Mouse (Mus musculus) cortical plate, adult 2 months (tissue): ENCODE measurements around the gene Map2k3. TPM values are rescaled to one million over a fixed set of nuclear protein-coding genes. Genes with fewer than 3 reads are reported as not detected.

Experiments
- H3K27ac ChIP-seq: fragments of 200-500 bp; 2 replicates; pipeline ENCODE4 v1.5.1; 2012; ENCODE audit warnings: low read length, control low read depth, inconsistent platforms; ENCODE audit not compliant: insufficient read depth
- H3K4me1 ChIP-seq: fragments of 200-500 bp; 2 replicates; pipeline ENCODE4 v1.6.1; 2011; ENCODE audit warnings: low read length; ENCODE audit not compliant: control insufficient read depth, insufficient read depth
- H3K4me3 ChIP-seq: fragments of 200-500 bp; 2 replicates; pipeline ENCODE4 v1.5.1; 2011; ENCODE audit warnings: mild to moderate bottlenecking, low read length, control low read depth; ENCODE audit not compliant: insufficient read depth
- CTCF ChIP-seq: fragments of 200-500 bp; IDR thresholded peaks from 2 replicates; pipeline ENCODE4 v1.5.1; 2011; ENCODE audit warnings: mild to moderate bottlenecking, control low read depth, low read length; ENCODE audit not compliant: insufficient read depth; ENCODE audit errors: extremely low read depth
- POLR2A ChIP-seq: fragments of 200-500 bp; IDR thresholded peaks from 2 replicates; pipeline ENCODE4 v1.6.1; 2011; ENCODE audit warnings: mild to moderate bottlenecking, low read length, control low read depth; ENCODE audit not compliant: insufficient read depth; ENCODE audit errors: extremely low read depth
- polyA plus RNA-seq: library from polyadenylated mRNA; depleted of rRNA; stranded (reverse); fragments of >200 nt; gene quantifications from 2 replicates; pipeline ENCODE4 v1.2.3, GENCODE M21; 2012

Gene Map2k3
- polyA plus RNA-seq, 1 experiment: 17.1 TPM

DNA sequence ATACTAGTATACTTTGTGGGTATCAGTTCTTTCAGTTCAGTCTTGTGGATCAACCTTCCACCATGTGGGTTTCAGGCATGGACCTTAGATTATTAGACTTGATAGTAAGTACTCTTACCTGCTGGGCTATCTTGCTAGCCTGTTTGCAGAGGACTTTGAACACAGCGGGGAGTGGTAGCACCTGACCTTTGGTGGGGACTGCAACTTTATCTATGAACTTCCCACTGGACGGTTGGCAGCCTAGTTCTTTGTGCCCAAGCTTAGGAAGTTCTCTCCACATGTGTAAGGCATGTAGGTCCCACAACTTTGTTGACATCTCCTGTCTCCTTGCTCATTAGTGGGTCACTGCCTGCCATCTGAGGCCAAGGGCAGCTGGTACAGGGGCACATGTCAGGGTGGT lies 3.0 kb downstream of the Map2k3 start:
- H3K4me3 ChIP-seq: no peak overlapping the region
- TF ChIP-seq CTCF (no peak), POLR2A (no peak)
- H3K4me1 ChIP-seq: peaks cover 16% of the 10 kb centered on the region
- no peak overlapping the region for H3K27ac ChIP-seq

DNA sequence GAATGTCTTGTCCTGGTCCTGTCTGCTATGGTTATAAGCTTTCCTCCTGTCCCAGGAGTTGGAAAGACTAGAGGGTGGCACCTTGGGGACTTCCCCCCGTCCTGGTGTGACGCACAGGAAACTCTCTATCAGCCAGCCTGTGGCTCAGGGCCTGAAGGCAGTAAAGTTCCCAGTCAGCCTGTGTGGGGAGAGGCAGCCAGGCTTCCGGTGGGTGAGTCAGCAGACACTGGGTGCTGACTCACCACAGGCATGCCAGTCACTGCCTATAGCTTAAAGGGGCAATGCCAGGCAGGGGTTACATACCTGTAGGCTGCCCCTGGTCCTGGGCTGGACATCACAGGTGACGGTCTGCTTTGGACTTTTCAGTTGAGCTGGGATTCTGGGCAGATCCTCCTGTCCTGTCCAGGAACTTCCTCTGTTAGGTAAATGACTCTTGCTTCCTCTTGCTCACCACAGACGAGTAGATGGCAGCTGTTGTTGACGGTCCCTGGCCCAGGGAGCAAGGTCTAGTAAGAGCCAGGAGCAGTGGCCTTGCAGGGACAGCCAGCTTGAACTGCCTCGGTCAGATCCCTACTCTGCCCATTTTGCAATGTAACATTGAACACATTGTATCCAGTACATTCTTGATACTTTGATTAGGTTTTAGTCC lies 3.6 kb downstream of the Map2k3 start:
- Histone ChIP-seq H3K4me1 (peaks cover 16% of the 10 kb centered on the region), H3K4me3 (no peak overlapping the region), H3K27ac (no peak overlapping the region)
- TF ChIP-seq CTCF (no peak), POLR2A (no peak)

DNA sequence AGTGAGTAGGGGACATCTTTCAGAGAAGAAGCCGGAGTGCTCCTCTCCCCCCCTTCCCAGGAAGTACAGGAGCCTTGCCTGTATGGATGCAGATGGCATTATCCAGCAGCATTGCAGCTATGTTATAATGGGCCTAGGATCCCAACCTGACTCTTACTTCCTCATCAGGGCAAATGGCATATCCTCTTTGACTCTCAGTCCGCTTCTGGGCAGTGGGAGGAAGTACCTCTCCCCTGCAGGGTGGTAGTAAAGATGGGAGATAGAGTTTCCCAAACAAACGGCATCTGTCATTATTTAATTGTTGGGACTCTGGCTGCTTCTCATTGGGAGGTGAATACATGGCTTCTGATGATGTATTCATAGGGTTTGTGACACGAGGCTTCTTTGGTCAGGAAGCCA lies 4.1 kb downstream of the Map2k3 start:
- Histone ChIP-seq H3K4me1 (peaks cover 16% of the 10 kb centered on the region), H3K27ac (no peak overlapping the region), H3K4me3 (no peak overlapping the region)
- TF ChIP-seq CTCF (no peak), POLR2A (no peak)

DNA sequence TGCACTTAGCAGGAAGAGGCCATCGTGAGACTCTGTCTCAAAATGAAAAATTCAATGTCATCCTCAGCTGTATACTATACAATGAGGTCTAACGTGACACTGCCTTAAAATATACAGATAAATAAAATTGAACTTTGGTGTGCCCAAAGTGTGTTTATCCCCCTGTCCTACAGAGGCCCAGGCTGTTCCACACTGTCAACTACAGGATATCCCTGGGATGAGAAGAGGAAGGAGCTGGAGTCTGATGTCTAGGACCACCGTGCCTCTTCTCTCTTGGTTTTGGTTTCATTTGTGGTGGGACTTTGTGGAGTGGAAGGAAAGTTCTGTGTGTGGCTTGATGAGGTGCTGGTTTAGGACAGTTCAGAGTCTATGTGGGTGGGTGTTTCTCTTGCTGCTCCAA lies 5.8 kb downstream of the Map2k3 start:
- TF ChIP-seq POLR2A (no peak), CTCF (no peak)

DNA sequence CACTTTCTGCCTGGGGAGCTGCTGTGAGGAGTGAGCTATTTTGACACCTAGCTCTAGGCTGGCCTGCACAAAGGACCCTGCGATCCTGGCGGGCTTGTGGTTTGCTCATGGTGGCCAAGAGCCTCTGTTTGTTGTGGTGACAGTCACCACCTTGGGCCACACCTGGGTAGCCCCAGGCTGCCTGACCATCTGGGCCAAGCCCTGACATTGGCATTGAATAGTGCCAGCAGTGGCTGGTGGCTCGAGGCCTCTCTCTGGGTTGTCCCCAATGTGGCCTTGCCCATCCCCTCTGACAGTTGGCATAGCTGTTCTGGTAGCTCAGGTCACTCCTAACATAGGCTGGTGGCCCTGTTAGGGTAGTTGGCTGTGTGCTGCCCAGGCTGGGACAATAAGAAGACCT lies 7.7 kb downstream of the Map2k3 start:
- TF ChIP-seq CTCF (no peak), POLR2A (no peak)
- no peak overlapping the region for H3K27ac ChIP-seq
- H3K4me3 ChIP-seq: no peak overlapping the region
- H3K4me1 ChIP-seq: peaks cover 8% of the 10 kb centered on the region

More for the DNA sequence above, 5.8 kb downstream of the Map2k3 start:
- no peak overlapping the region for H3K4me3 ChIP-seq
- H3K27ac ChIP-seq: no peak overlapping the region
- peaks cover 16% of the 10 kb centered on the region for H3K4me1 ChIP-seq

DNA sequence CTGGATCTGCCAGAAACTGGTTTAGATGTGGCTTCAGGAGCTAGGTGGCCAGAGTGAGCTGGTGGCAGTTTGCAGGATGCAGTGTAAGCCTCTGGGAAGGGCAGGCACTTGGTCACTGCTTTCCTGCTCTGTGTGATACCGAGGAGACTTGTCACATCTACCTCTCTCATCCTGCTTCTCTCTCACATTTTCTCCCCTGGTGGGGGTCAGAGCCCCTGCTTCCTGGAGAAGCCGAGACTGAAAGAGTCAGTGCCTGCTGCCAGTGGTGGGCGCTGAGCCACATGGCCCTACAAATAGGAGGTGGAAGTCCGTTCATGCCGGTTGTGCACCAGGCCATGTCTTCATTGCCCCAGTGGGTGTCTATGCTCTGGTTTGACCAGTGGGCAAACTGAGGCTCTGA lies 8.7 kb downstream of the Map2k3 start:
- no peak overlapping the region for H3K4me3 ChIP-seq
- H3K27ac ChIP-seq: no peak overlapping the region
- TF ChIP-seq POLR2A: no peak
- no peak for TF ChIP-seq CTCF
- H3K4me1 ChIP-seq: peaks cover 3% of the 10 kb centered on the region; the same call in 1 of the 2 replicates

DNA sequence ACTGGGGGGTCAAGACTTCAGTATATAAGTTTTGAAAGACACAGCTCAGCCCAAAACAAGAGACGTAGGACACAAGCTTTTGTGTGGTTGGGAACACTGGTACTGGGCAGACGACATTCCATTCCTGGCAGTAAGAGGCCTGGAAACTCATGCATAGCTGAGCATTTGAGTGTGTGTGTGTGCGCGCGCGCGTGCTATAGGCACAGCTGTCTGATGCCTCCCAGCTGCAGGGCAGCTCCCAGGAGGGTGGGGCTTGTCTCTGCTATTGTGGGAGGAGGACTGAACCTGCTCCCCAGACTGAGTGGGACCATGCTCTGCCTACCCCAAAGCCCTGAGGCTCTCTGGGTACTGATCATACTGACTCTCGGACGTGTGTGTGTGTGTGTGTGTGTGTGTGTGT lies 9.5 kb downstream of the Map2k3 start:
- no peak overlapping the region for H3K4me3 ChIP-seq
- H3K4me1 ChIP-seq: no peaks in the 10 kb centered on the region
- H3K27ac ChIP-seq: no peak overlapping the region
- TF ChIP-seq POLR2A (no peak), CTCF (no peak)

DNA sequence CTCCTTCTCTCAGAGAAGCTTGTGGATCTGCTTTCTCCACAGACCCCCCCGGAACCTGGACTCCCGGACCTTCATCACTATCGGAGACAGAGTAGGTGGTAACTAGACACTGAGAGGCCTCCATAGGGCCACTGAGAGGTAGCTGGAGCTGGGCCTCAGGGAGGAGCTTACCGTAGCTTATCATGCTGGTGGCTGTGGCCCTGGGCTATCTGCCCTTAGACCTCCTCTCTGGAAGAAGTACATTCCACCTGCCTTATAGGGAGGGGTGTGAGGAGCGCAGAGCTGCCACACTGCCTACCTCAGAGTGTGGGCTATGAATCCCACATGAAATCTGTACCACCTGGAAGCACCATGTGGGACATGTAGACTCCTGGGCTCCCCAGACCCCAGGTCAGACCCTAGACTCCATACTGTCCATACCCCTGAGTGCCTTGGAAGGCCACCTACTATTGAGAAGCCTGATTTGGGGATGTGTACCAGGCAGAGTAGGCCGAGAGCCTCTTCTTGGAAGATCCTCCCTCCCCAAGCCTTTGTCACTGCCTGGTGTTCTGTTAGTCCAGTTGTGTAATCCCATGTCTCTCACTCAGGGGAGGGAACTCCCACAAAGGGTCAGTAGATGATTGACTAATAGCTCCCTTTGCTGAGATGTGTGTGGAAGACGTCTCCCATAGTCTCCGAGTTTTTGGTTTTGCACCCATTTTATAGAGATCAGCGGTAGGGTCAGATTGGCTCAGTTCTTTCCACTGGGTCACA lies 10.6 kb downstream of the Map2k3 start:
- Histone ChIP-seq H3K4me3 (no peak overlapping the region), H3K4me1 (no peaks in the 10 kb centered on the region), H3K27ac (no peak overlapping the region)
- no peak for TF ChIP-seq POLR2A

DNA sequence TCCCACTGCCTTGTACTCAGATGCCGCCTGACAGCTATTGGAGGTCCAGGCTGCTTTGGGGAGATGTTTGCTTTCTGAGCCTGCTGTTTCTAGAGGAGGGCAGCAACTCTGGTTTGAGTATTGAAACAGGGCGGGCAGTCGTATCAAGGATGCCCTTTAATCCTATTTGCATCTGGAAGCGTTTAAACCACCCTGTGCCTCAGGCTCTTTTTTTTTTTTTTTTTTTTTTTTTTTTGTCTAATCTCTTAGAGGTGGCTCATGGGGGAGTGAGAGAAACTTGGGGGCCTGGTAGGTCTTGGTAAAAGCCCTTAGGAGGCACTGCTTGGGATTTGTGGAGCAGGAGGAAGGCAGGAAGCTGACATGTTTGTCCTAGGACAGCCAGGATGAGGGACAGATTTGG lies 13.2 kb downstream of the Map2k3 start:
- H3K4me3 ChIP-seq: no peak overlapping the region
- H3K27ac ChIP-seq: no peak overlapping the region
- H3K4me1 ChIP-seq: no peaks in the 10 kb centered on the region
- TF ChIP-seq POLR2A (no peak), CTCF (no peak)

DNA sequence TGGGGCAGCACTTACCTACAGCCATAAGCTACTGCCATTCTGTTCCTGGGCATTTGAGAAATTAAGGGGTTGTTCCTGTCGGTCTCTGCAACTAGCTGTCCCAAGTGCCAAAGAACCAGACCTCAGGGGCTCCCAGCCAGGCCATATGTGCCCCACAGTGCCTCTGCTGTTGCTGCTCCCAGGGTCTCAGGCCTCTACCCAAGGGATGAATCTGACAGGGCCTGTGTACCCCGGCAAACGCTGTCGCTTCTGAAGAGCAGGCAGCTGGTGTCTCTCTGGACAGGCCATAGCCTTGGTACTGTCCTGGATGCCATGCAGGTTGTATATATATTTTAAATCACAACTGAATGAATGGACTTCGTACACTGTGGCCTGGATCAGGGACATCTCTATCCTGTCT lies 20.1 kb downstream of the Map2k3 start:
- no peak overlapping the region for H3K4me3 ChIP-seq
- TF ChIP-seq POLR2A: no peak
- no peak for TF ChIP-seq CTCF
- no peak overlapping the region for H3K27ac ChIP-seq
- no peaks in the 10 kb centered on the region for H3K4me1 ChIP-seq

DNA sequence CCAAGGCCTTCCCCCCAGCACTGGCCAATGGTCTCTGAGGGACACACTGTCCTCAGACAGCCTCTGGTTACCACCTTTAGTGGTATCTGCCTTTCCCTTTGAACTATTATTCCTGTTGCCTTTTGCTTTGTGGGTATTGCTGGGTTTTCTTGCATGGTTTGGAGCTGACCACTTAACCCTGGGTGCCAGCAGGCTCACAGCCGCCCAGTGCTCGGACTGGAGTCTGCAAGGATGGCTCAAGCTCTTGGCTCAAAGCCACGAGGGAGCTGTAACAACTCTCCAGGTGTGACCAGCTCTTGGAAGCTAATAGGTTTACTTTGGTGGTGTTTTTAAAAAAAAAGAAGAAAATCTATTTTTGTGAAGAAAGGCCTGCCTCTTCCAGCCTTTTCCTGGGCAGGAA lies 20.5 kb downstream of the Map2k3 start:
- Histone ChIP-seq H3K27ac (no peak overlapping the region), H3K4me1 (no peaks in the 10 kb centered on the region), H3K4me3 (no peak overlapping the region)
- TF ChIP-seq POLR2A: no peak
- no peak for TF ChIP-seq CTCF
